Mouse (Mus musculus): ENCODE measurements around the gene Dclre1c.

Gene Dclre1c

GRCm38 (mm10) chr2:3474361-3474805 lies 50.5 kb downstream of the Dclre1c start:
- DNase-seq (ENCODE audit: extremely low read depth, insufficient read length, low spot score) = peak; percentile 85

- peak; percentile 96 for DNase-seq (ENCODE audit: extremely low read depth, insufficient read length, low spot score)
Observed at GRCm38 (mm10) chr2:3474861-3475283, 50.9 kb downstream of the Dclre1c start, which contains the start of gene Suv39h2. TSS of gene Suv39h2 (minus strand) at chr2:3475031.

- DNase-seq (ENCODE audit: extremely low read depth, insufficient read length, low spot score) = no peak
Observed at GRCm38 (mm10) chr2:3475746-3476251, 51.9 kb downstream of the Dclre1c start.

- DNase-seq (ENCODE audit: extremely low read depth, insufficient read length, low spot score) = no peak
Observed at GRCm38 (mm10) chr2:3480239-3480638, 56.3 kb downstream of the Dclre1c start.

GRCm38 (mm10) chr2:3489816-3490215 lies 65.9 kb downstream of the Dclre1c start:
- no peak for DNase-seq (ENCODE audit: extremely low read depth, insufficient read length, low spot score)

DNA sequence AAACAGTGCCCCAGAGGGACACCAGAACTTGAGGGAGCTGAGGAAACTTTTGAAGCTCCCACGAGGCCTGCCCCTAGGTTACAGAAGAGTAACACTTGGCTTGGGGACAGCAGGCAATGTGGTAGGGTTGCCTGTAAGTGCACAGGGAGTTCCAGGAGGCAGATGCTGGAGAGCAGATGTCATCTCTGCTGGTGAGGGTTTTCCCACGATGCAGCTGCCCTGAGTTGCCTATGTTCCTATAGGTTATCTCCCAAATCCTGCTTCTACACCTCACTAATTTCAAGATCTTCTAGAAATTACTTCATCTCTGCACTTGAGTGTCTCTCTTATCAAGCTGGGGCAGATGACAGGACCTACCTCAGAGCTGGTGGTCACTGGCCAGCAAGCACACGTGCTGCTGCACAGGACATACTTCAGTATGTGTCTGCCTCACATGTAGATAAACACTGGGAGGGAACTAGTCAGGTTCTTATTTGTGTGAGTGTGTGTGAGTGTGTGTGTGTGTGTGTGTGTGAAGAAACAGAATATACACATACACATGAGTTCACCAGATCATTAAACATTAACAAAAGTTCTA lies 70.0 kb downstream of the Dclre1c start:
- no peak for DNase-seq (ENCODE audit: extremely low read depth, insufficient read length, low spot score)

GRCm38 (mm10) chr2:3499543-3499942 lies 75.6 kb downstream of the Dclre1c start:
- DNase-seq (ENCODE audit: extremely low read depth, insufficient read length, low spot score) = no peak

GRCm38 (mm10) chr2:3500886-3501285 lies 77.0 kb downstream of the Dclre1c start:
- DNase-seq (ENCODE audit: extremely low read depth, insufficient read length, low spot score) = no peak

DNA sequence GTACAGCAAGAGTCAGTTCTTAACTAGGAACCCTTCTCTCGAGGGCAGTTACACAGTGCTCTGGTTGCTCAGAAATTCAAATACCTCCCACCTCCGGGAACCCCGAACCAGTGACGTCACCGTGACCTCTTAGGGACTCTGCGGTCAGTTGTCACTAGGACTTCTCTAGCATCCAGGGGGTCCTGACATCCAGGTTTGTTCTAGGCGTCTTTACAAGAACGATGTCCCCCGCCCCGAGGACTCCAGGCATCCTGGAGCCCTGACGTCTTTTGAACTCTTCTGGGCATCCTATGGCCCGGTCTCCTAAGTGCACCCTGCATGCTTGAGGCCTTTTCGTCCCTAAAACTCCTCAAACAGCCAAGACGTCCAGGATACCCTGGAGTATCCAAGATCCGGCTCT lies 88.1 kb downstream of the Dclre1c start:
- no peak for DNase-seq (ENCODE audit: extremely low read depth, insufficient read length, low spot score)

DNA sequence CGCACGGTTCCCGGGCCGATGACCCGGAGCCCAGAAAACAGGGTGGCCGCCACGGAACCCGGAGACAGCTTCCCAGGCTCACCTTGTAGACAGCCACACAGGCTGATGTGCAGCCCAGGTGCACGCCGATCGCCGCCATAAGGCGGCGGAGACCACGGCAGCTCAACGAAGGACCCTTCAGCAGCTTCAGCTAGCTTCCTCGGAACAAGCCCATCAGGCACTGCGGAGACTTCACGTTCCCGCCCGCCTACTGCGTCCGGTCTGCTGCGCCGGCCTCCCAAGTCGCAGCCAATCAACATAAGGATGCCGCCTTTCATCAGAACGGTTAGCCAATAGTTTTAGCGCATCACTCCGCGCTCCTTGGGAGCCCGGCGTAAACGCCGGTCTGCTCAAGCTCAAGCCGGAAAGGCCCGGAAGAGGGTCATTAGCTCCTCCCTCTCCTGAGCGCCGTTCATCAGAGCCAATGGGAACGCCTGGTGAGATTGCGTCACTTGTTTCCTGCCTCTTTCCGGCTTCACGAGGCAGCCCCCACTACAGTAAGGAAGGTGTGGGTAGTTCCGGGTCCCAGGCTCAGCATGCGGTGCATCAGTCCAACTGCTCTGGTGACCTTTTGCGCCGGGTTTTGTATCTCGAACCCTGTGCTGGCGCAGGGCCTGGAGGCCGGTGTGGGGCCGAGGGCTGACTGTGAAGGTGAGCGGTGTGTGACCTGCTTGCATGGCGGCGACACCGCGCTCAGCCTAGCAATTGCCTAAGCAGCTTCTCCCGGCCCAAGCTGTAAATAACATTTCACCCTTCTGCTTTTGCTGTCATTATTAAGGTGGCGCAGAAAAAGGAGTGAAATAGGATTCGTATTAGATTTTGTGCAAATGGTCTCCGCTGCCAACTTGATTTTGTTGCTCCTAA lies 88.9 kb downstream of the Dclre1c start, which contains the start of the genes Gm45902, Hspa14 and Cdnf:
Gene Gm45902 (minus strand): TSS at position 239 of the 903 bp plus-strand sequence.
Gene Hspa14 (minus strand): TSS at position 263 of the 903 bp plus-strand sequence.
Gene Cdnf (plus strand): TSS at position 479 of the 903 bp plus-strand sequence.
- peak; percentile 94 for DNase-seq (ENCODE audit: extremely low read depth, insufficient read length, low spot score)
